Mouse (Mus musculus): ENCODE measurements around the gene Zfp334. TPM values are rescaled to one million over a fixed set of nuclear protein-coding genes. Genes with fewer than 3 reads are reported as not detected.

Zfp334 gene
- polyA plus RNA-seq, 1 experiment from 2014 or later = 3.6 TPM

- WGBS = 72% methylated on average over 15 of the region's 15 CpGs
- no peak for DNase-seq (ENCODE audit: low spot score)
- ATAC-seq (replicated peaks; ENCODE audit: low FRiP score, low read depth) = 0 out of 2 replicates have a peak, but pooled peaks have one; percentile 51
Measured at GRCm38 (mm10) chr2:165398164-165398785, 10.2 kb upstream of the Zfp334 start.

GRCm38 (mm10) chr2:165397502-165398163 is 9.6 kb upstream of the Zfp334 start:
- TF ChIP-seq CTCF (IDR thresholded peaks at IDR 0.05; ENCODE audit: low read depth) = no peak
- DNase-seq (ENCODE audit: low spot score) (no peak), ATAC-seq (replicated peaks; ENCODE audit: low FRiP score, low read depth) (no peak)
- H3K9me3 ChIP-seq (replicated peaks; ENCODE audit: low read length) = no peaks in the 10 kb centered on the region
- no peaks in the 10 kb centered on the region for H3K36me3 ChIP-seq (ENCODE audit: insufficient read depth, low read length)
- 72% methylated on average over 23 of the region's 23 CpGs for WGBS
- H3K4me1 ChIP-seq (replicated peaks; ENCODE audit: insufficient read depth, low read length) = no peaks in the 10 kb centered on the region
- H3K27ac ChIP-seq = no peak overlapping the region
- no peaks in the 10 kb centered on the region for H3K27me3 ChIP-seq (ENCODE audit: insufficient read depth, low read length)
- no peak overlapping the region for H3K4me2 ChIP-seq (ENCODE audit: low read length)
- H3K9ac ChIP-seq (ENCODE audit: low read depth, low read length) = no peak overlapping the region
- H3K4me3 ChIP-seq (replicated peaks; ENCODE audit: low read depth, low read length) = no peak overlapping the region

More at GRCm38 (mm10) chr2:165398164-165398785, 10.2 kb upstream of the Zfp334 start:
- no peak overlapping the region for H3K27ac ChIP-seq
- H3K4me3 ChIP-seq (replicated peaks; ENCODE audit: low read depth, low read length) = no peak overlapping the region
- H3K27me3 ChIP-seq (ENCODE audit: insufficient read depth, low read length) = no peaks in the 10 kb centered on the region
- H3K36me3 ChIP-seq (ENCODE audit: insufficient read depth, low read length) = no peaks in the 10 kb centered on the region
- no peak for TF ChIP-seq CTCF (IDR thresholded peaks at IDR 0.05; ENCODE audit: low read depth)
- H3K9me3 ChIP-seq (replicated peaks; ENCODE audit: low read length) = no peaks in the 10 kb centered on the region
- no peak overlapping the region for H3K4me2 ChIP-seq (ENCODE audit: low read length)
- H3K4me1 ChIP-seq (replicated peaks; ENCODE audit: insufficient read depth, low read length) = no peaks in the 10 kb centered on the region
- H3K9ac ChIP-seq (ENCODE audit: low read depth, low read length) = no peak overlapping the region

- no peaks in the 10 kb centered on the region for H3K36me3 ChIP-seq (ENCODE audit: insufficient read depth, low read length)
- H3K27me3 ChIP-seq (ENCODE audit: insufficient read depth, low read length) = no peaks in the 10 kb centered on the region
- no peak overlapping the region for H3K4me2 ChIP-seq (ENCODE audit: low read length)
- H3K9ac ChIP-seq (ENCODE audit: low read depth, low read length) = no peak overlapping the region
- no peak overlapping the region for H3K4me3 ChIP-seq (replicated peaks; ENCODE audit: low read depth, low read length)
- 46% methylated on average over 20 of the region's 20 CpGs for WGBS
- no peak for TF ChIP-seq CTCF (IDR thresholded peaks at IDR 0.05; ENCODE audit: low read depth)
- H3K9me3 ChIP-seq (replicated peaks; ENCODE audit: low read length) = no peaks in the 10 kb centered on the region
- H3K4me1 ChIP-seq (replicated peaks; ENCODE audit: insufficient read depth, low read length) = no peaks in the 10 kb centered on the region
- ATAC-seq (replicated peaks; ENCODE audit: low FRiP score, low read depth) = 0 out of 2 replicates have a peak, but pooled peaks have one; percentile 3
- no peak for DNase-seq (ENCODE audit: low spot score)
- no peak overlapping the region for H3K27ac ChIP-seq
Measured at GRCm38 (mm10) chr2:165396831-165397501, 8.9 kb upstream of the Zfp334 start.

- Histone ChIP-seq H3K36me3 (ENCODE audit: insufficient read depth, low read length) (no peaks in the 10 kb centered on the region), H3K9me3 (replicated peaks; ENCODE audit: low read length) (no peaks in the 10 kb centered on the region), H3K27ac (no peak overlapping the region), H3K4me3 (replicated peaks; ENCODE audit: low read depth, low read length) (no peak overlapping the region), H3K4me2 (ENCODE audit: low read length) (no peak overlapping the region), H3K9ac (ENCODE audit: low read depth, low read length) (no peak overlapping the region), H3K4me1 (replicated peaks; ENCODE audit: insufficient read depth, low read length) (no peaks in the 10 kb centered on the region), H3K27me3 (ENCODE audit: insufficient read depth, low read length) (no peaks in the 10 kb centered on the region)
- TF ChIP-seq CTCF (IDR thresholded peaks at IDR 0.05; ENCODE audit: low read depth) = no peak
- ATAC-seq (replicated peaks; ENCODE audit: low FRiP score, low read depth) = no peak
- 84% methylated on average over 4 of the region's 4 CpGs for WGBS
- DNase-seq (ENCODE audit: low spot score) = no peak
Measured at GRCm38 (mm10) chr2:165392156-165392555, 4.1 kb upstream of the Zfp334 start.

GRCm38 (mm10) chr2:165391561-165391960 is 3.5 kb upstream of the Zfp334 start:
- Histone ChIP-seq H3K9me3 (replicated peaks; ENCODE audit: low read length) (no peaks in the 10 kb centered on the region), H3K27me3 (ENCODE audit: insufficient read depth, low read length) (no peaks in the 10 kb centered on the region), H3K27ac (no peak overlapping the region), H3K4me2 (ENCODE audit: low read length) (no peak overlapping the region), H3K9ac (ENCODE audit: low read depth, low read length) (no peak overlapping the region), H3K4me1 (replicated peaks; ENCODE audit: insufficient read depth, low read length) (0 out of 2 replicates have a peak, but pooled peaks cover 4% of the 10 kb centered on the region), H3K36me3 (ENCODE audit: insufficient read depth, low read length) (0 out of 2 replicates have a peak, but pooled peaks cover 2% of the 10 kb centered on the region), H3K4me3 (replicated peaks; ENCODE audit: low read depth, low read length) (no peak overlapping the region)
- ATAC-seq (replicated peaks; ENCODE audit: low FRiP score, low read depth) (no peak), DNase-seq (ENCODE audit: low spot score) (peak; percentile 90)
- WGBS = 15% methylated on average over 8 of the region's 8 CpGs
- peak; percentile 90 for TF ChIP-seq CTCF (IDR thresholded peaks at IDR 0.05; ENCODE audit: low read depth)

- peaks cover 12% of the 10 kb centered on the region; the same call in 1 of the 2 replicates for H3K36me3 ChIP-seq (ENCODE audit: insufficient read depth, low read length)
- H3K4me3 ChIP-seq (replicated peaks; ENCODE audit: low read depth, low read length) = no peak overlapping the region
- 0 out of 2 replicates have a peak, but pooled peaks cover 5% of the 10 kb centered on the region for H3K4me1 ChIP-seq (replicated peaks; ENCODE audit: insufficient read depth, low read length)
- no peak overlapping the region for H3K9ac ChIP-seq (ENCODE audit: low read depth, low read length)
- no peak for TF ChIP-seq CTCF (IDR thresholded peaks at IDR 0.05; ENCODE audit: low read depth)
- no peak overlapping the region for H3K4me2 ChIP-seq (ENCODE audit: low read length)
- no peaks in the 10 kb centered on the region for H3K27me3 ChIP-seq (ENCODE audit: insufficient read depth, low read length)
- no peak for ATAC-seq (replicated peaks; ENCODE audit: low FRiP score, low read depth)
- 62% methylated on average over 6 of the region's 6 CpGs for WGBS
- H3K9me3 ChIP-seq (replicated peaks; ENCODE audit: low read length) = no peaks in the 10 kb centered on the region
- DNase-seq (ENCODE audit: low spot score) = no peak
- H3K27ac ChIP-seq = no peak overlapping the region
Measured at GRCm38 (mm10) chr2:165389299-165389952, 1.4 kb upstream of the Zfp334 start.

Data from kidney, postnatal 0 days (tissue).